30 mouse cellular contexts compared by ENCODE assay signal in genomic region chr1:188672871-188673270, GRCm38 (mm10).
DNase-seq lines count a peak whose midpoint lies in the region; ATAC-seq and TF ChIP-seq lines count a peak whose summit lies in the region.
"Had no signal": no experiment of that assay in that cellular context is flagged by ENCODE, and none has a peak within 500 bp of the region (broad histone marks: within the 10 kb centered on the region; RNA-seq: fewer than 3 reads in every experiment).

No protein-coding gene starts in this region.

- TF ChIP-seq POLR2A in brain, embryonic 14.5 days (IDR thresholded peaks at IDR 0.05; ENCODE audit: borderline replicate concordance, extremely low read depth, insufficient read depth, insufficient read length, poor library complexity, severe bottlenecking), result no peak

- 30% methylated on average over 12 of the region's 12 CpGs for WGBS in midbrain, embryonic 14.5 days
- WGBS in midbrain, embryonic 11.5 days, result 74% methylated on average over 12 of the region's 12 CpGs

- H3K4me2 ChIP-seq in midbrain, embryonic 14.5 days (ENCODE audit: low read length), result peak overlapping the region; percentile 17; the same call in 1 of the 2 replicates
- no peak overlapping the region for H3K4me2 ChIP-seq in midbrain, embryonic 11.5 days
- H3K4me2 ChIP-seq: embryonic facial prominence, embryonic 13.5 days; forebrain, embryonic 13.5 days; heart, embryonic 13.5 days; hindbrain, embryonic 13.5 days had no signal

- no peaks in the 10 kb centered on the region for H3K9me3 ChIP-seq in midbrain, embryonic 14.5 days (ENCODE audit: control insufficient read depth, low read length)
- H3K9me3 ChIP-seq in midbrain, embryonic 11.5 days (ENCODE audit: control insufficient read depth, low read length), result no peaks in the 10 kb centered on the region
- H3K9me3 ChIP-seq: embryonic facial prominence, embryonic 10.5 days; embryonic facial prominence, embryonic 13.5 days; forebrain, embryonic 13.5 days; heart, embryonic 10.5 days; heart, embryonic 13.5 days; hindbrain, embryonic 13.5 days had no signal

- H3K36me3 ChIP-seq in midbrain, embryonic 14.5 days (ENCODE audit: control insufficient read depth, insufficient read depth, low read length), result no peaks in the 10 kb centered on the region
- no peaks in the 10 kb centered on the region for H3K36me3 ChIP-seq in midbrain, embryonic 11.5 days (ENCODE audit: control insufficient read depth, insufficient read depth, low read length)
- H3K36me3 ChIP-seq: embryonic facial prominence, embryonic 10.5 days; embryonic facial prominence, embryonic 13.5 days; heart, embryonic 10.5 days; heart, embryonic 13.5 days; hindbrain, embryonic 13.5 days had no signal

- intact Hi-C loops in heart, postnatal 25 days (cut with DNase I), result no loop called here

- no peak for ATAC-seq in midbrain, embryonic 14.5 days (ENCODE audit: low FRiP score, low TSS enrichment)
- no peak for ATAC-seq in midbrain, embryonic 11.5 days (ENCODE audit: low FRiP score)
- ATAC-seq: activated CD4-positive, CD25-positive, alpha-beta regulatory T cell, adult 4 months; CD4-positive, CD25-positive, alpha-beta regulatory T cell, adult 4 months; forebrain, embryonic 13.5 days; forebrain, embryonic 16.5 days; hindbrain, embryonic 16.5 days; inflammation-experienced regulatory T-cells, adult 6 months; intestine, embryonic 16.5 days had no signal

- H3K4me1 ChIP-seq in midbrain, embryonic 14.5 days (ENCODE audit: control insufficient read depth, insufficient read depth, low read length), result peaks cover 6% of the 10 kb centered on the region; the same call in 1 of the 2 replicates
- no peaks in the 10 kb centered on the region for H3K4me1 ChIP-seq in midbrain, embryonic 11.5 days (ENCODE audit: control insufficient read depth, insufficient read depth, low read length)
- H3K4me1 ChIP-seq: heart, embryonic 10.5 days; hindbrain, embryonic 13.5 days had no signal

- no peaks in the 10 kb centered on the region for H3K27me3 ChIP-seq in midbrain, embryonic 14.5 days (ENCODE audit: control insufficient read depth, insufficient read depth, low read length)
- H3K27me3 ChIP-seq in midbrain, embryonic 11.5 days (ENCODE audit: control insufficient read depth, insufficient read depth, low read length), result no peaks in the 10 kb centered on the region
- H3K27me3 ChIP-seq: embryonic facial prominence, embryonic 13.5 days; forebrain, embryonic 13.5 days; heart, embryonic 13.5 days; hindbrain, embryonic 13.5 days had no signal

- TF ChIP-seq CTCF in brain, embryonic 14.5 days (IDR thresholded peaks at IDR 0.05; ENCODE audit: borderline replicate concordance, extremely low read depth, insufficient read depth, insufficient read length), result no peak

- H3K4me3 ChIP-seq in midbrain, embryonic 14.5 days (replicated peaks; ENCODE audit: low read depth, low read length), result no peak overlapping the region
- H3K4me3 ChIP-seq in midbrain, embryonic 11.5 days (ENCODE audit: low read depth, low read length), result no peak overlapping the region
- H3K4me3 ChIP-seq: embryonic facial prominence, embryonic 10.5 days; embryonic facial prominence, embryonic 13.5 days; erythroblast, embryonic 14.5 days; forebrain, embryonic 13.5 days; heart, adult 2 months; heart, embryonic 10.5 days; heart, embryonic 13.5 days; hindbrain, embryonic 13.5 days had no signal

- peak overlapping the region; percentile 12; the same call in 1 of the 2 replicates for H3K9ac ChIP-seq in midbrain, embryonic 14.5 days (replicated peaks; ENCODE audit: low read length)
- H3K9ac ChIP-seq in midbrain, embryonic 11.5 days (ENCODE audit: low read length), result no peak overlapping the region
- H3K9ac ChIP-seq: embryonic facial prominence, embryonic 13.5 days; forebrain, embryonic 13.5 days; heart, embryonic 13.5 days; hindbrain, embryonic 13.5 days had no signal

- H3K27ac ChIP-seq in midbrain, embryonic 14.5 days (replicated peaks; ENCODE audit: low read depth, low read length), result 0 out of 2 replicates have a peak overlapping the region, but pooled peaks have one; percentile 5
- H3K27ac ChIP-seq in midbrain, embryonic 11.5 days (ENCODE audit: low read depth, low read length), result no peak overlapping the region
- H3K27ac ChIP-seq: embryonic facial prominence, embryonic 10.5 days; embryonic facial prominence, embryonic 13.5 days; forebrain, embryonic 13.5 days; heart, adult 2 months; heart, embryonic 10.5 days; heart, embryonic 13.5 days; hindbrain, embryonic 13.5 days had no signal

- peak; percentile 53 for DNase-seq in heart, adult 11 months
- no peak for DNase-seq in heart, postnatal 25 days (ENCODE audit: low spot score)
- DNase-seq in midbrain, embryonic 14.5 days, result peak; percentile 57
- DNase-seq in midbrain, embryonic 11.5 days (ENCODE audit: low spot score, missing footprints), result no peak
- DNase-seq in brain, embryonic 14.5 days (ENCODE audit: low read depth), result peak; percentile 34
- DNase-seq in retina, postnatal 1 day, result peak; percentile 83
- DNase-seq in frontal cortex, adult 2 months (ENCODE audit: extremely low spot score in 1 of 2, low spot score in 1 of 2), result no peak
- DNase-seq: adrenal gland, postnatal 10 days; adrenal gland, postnatal 36 days; cerebellum, adult 11 months; cerebellum, adult 2 months; cerebellum, postnatal 25 days; embryo, embryonic 11 days; gastrocnemius, postnatal 25 days; heart, adult 2 months; heart, postnatal 14 days; kidney, adult 18-20 months had no signal

Comparison
In these comparisons a context has a peak if more than half of its experiments do, and no peak if none do; other contexts are left out.
1. DNase-seq: peak in heart, adult 11 months (single experiment), midbrain, embryonic 14.5 days (single experiment), brain, embryonic 14.5 days (single experiment) and retina, postnatal 1 day (single experiment); none in heart, postnatal 25 days (single experiment), midbrain, embryonic 11.5 days (single experiment) and frontal cortex, adult 2 months (0 of 2).